Mouse (Mus musculus) cerebellum, adult 2 months (tissue): ENCODE data around the gene Klhdc4. TPM values are rescaled to one million over a fixed set of nuclear protein-coding genes. Genes with fewer than 3 reads are reported as not detected.

Source experiments
- DNase-seq, 2 experiments: peaks; one replicate each; pipeline ENCODE4 v3.0.0; 2021
- H3K27ac ChIP-seq: fragments of 200-500 bp; 2 replicates; pipeline ENCODE4 v1.5.1; 2012; ENCODE audit warnings: low read length, control low read depth, inconsistent platforms; ENCODE audit not compliant: insufficient read depth
- H3K27me3 ChIP-seq: fragments of 200-500 bp; 2 replicates; pipeline ENCODE4 v1.6.1; 2012; ENCODE audit warnings: inconsistent platforms, mild to moderate bottlenecking, low read length, moderate library complexity; ENCODE audit not compliant: control insufficient read depth, insufficient read depth
- H3K4me1 ChIP-seq: fragments of 200-500 bp; 2 replicates; pipeline ENCODE4 v1.6.1; 2011; ENCODE audit warnings: low read length; ENCODE audit not compliant: control insufficient read depth, insufficient read depth
- H3K4me3 ChIP-seq: fragments of 200-500 bp; replicated peaks from 2 replicates; pipeline ENCODE3; 2011; ENCODE audit warnings: mild to moderate bottlenecking, low read depth, low read length, control low read depth; ENCODE audit not compliant: insufficient read depth
- CTCF ChIP-seq: fragments of 200-500 bp; IDR thresholded peaks from 2 replicates; pipeline ENCODE4 v1.5.1; 2011; ENCODE audit warnings: low read depth, mild to moderate bottlenecking, control low read depth, low read length, moderate library complexity, borderline replicate concordance; ENCODE audit not compliant: insufficient read depth
- POLR2A ChIP-seq: fragments of 200-500 bp; IDR thresholded peaks from 2 replicates; pipeline ENCODE4 v1.6.1; 2011; ENCODE audit warnings: low read length, control low read depth, borderline replicate concordance; ENCODE audit not compliant: insufficient read depth
- WGBS: fragments of 180-500 bp; shearing (Covaris S2); methylation state at CpG from one replicate; pipeline ENCODE4 v1.1.7; 2018; 5-methylcytosine and 5-hydroxymethylcytosine counted together
- polyA plus RNA-seq: library from polyadenylated mRNA; depleted of rRNA; stranded (reverse); fragments of >200 nt; gene quantifications from 2 replicates; pipeline ENCODE4 v1.2.3, GENCODE M21; 2012

Klhdc4 gene
- polyA plus RNA-seq, 1 experiment: 43.6 TPM

- 52% methylated on average over 10 of the region's 10 CpGs for WGBS
- Histone ChIP-seq H3K4me3 (no peak overlapping the region), H3K27me3 (no peaks in the 10 kb centered on the region), H3K4me1 (peaks cover 3% of the 10 kb centered on the region; the same call in 1 of the 2 replicates), H3K27ac (no peak overlapping the region)
- TF ChIP-seq CTCF: no peak
- no peak for TF ChIP-seq POLR2A
- no peak for DNase-seq
Observed at GRCm38 (mm10) chr8:121848495-121848894, 19.1 kb upstream of the Klhdc4 start.

- no peaks in the 10 kb centered on the region for H3K27me3 ChIP-seq
- H3K4me3 ChIP-seq: no peak overlapping the region
- no peak for TF ChIP-seq POLR2A
- no peak for TF ChIP-seq CTCF
- H3K4me1 ChIP-seq: peaks cover 3% of the 10 kb centered on the region; the same call in 1 of the 2 replicates
- DNase-seq: no peak
- H3K27ac ChIP-seq: no peak overlapping the region
- WGBS: 82% methylated on average over 6 of the region's 6 CpGs
Observed at GRCm38 (mm10) chr8:121847987-121848386, 18.6 kb upstream of the Klhdc4 start.

GRCm38 (mm10) chr8:121847261-121847822 is 18.0 kb upstream of the Klhdc4 start:
- no peak for DNase-seq
- Histone ChIP-seq H3K4me3 (no peak overlapping the region), H3K4me1 (peaks cover 3% of the 10 kb centered on the region; the same call in 1 of the 2 replicates), H3K27me3 (no peaks in the 10 kb centered on the region), H3K27ac (no peak overlapping the region)
- TF ChIP-seq CTCF (no peak), POLR2A (no peak)
- 71% methylated on average over 10 of the region's 10 CpGs for WGBS

- H3K27ac ChIP-seq: no peak overlapping the region
- no peak for TF ChIP-seq CTCF
- no peak for TF ChIP-seq POLR2A
- no peak for DNase-seq
- H3K4me1 ChIP-seq: peaks cover 3% of the 10 kb centered on the region; the same call in 1 of the 2 replicates
- no peaks in the 10 kb centered on the region for H3K27me3 ChIP-seq
- H3K4me3 ChIP-seq: no peak overlapping the region
Observed at GRCm38 (mm10) chr8:121846815-121847214, 17.4 kb upstream of the Klhdc4 start.

- Histone ChIP-seq H3K27ac (no peak overlapping the region), H3K27me3 (no peaks in the 10 kb centered on the region), H3K4me1 (no peaks in the 10 kb centered on the region), H3K4me3 (no peak overlapping the region)
- DNase-seq: no peak
- TF ChIP-seq CTCF: no peak
- no peak for TF ChIP-seq POLR2A
- WGBS: 40% methylated on average over 7 of the region's 7 CpGs
Observed at GRCm38 (mm10) chr8:121844765-121845164, 15.4 kb upstream of the Klhdc4 start.

- TF ChIP-seq CTCF: no peak
- no peak for TF ChIP-seq POLR2A
- 82% methylated on average over 3 of the region's 3 CpGs for WGBS
- no peak overlapping the region for H3K4me3 ChIP-seq
Observed at GRCm38 (mm10) chr8:121843184-121843733, 13.9 kb upstream of the Klhdc4 start.

GRCm38 (mm10) chr8:121842064-121842955 is 12.9 kb upstream of the Klhdc4 start:
- no peak overlapping the region for H3K27ac ChIP-seq
- no peaks in the 10 kb centered on the region for H3K27me3 ChIP-seq
- 87% methylated on average over 8 of the region's 8 CpGs for WGBS
- DNase-seq: no peak
- TF ChIP-seq POLR2A: no peak
- TF ChIP-seq CTCF: no peak
- no peak overlapping the region for H3K4me3 ChIP-seq
- H3K4me1 ChIP-seq: no peaks in the 10 kb centered on the region

More at GRCm38 (mm10) chr8:121843184-121843733, 13.9 kb upstream of the Klhdc4 start:
- Histone ChIP-seq H3K27me3 (no peaks in the 10 kb centered on the region), H3K27ac (no peak overlapping the region), H3K4me1 (no peaks in the 10 kb centered on the region)
- DNase-seq: no peak
